Mouse (Mus musculus): ENCODE data around the gene Gm39653.
"Not testable (repeated sequence)": the region's sequence is repeated elsewhere in the genome, so short reads cannot be mapped to it uniquely, and the experiment has no call there.

The Gm39653 gene

DNA sequence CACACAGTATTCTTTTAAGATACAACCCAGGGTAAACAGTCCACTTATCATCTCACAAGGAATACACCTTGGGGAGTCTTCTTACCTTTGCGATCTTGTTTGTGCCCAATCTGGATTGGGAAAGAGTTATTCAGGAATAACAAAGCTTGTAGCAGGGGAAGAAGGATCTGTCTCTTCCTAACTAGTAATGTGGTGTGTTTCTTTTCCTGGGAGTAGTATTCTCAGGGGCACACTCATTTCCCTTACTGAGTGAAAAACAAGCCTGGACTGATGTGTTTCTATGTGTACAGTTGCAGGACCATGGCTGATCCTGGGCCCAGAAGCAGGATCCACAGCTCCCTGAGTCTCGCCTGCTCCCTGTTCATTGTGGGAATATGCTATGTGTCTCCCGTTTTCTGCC is at the start of gene Gm39653:
Gene Gm39653, plus strand, starts transcription at position 301 of the 400 bp plus-strand sequence.
- in situ Hi-C loops (cut with MboI), result no loop called here

DNA sequence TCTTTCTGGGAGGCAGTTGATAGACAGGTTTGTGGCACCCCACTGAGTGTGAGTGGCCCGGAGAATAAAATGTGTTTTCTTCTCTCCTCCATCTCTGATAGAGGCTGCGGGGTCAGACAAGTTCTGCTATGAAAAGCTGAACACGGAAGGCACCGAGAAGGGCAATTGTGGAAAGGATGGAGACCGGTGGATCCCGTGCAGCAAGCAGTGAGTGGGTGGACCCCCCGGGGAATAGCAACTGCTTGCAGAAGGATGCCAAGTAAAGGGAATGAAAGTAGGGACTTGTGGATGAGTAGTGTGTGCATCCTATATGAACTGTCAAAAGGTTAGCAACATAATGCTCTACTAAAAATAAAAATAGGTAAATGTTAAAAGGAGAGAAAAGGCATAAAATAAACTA is 49.3 kb upstream of the Gm39653 start:
- in situ Hi-C loops (cut with MboI), result no loop called here

- in situ Hi-C loops (cut with MboI), result no loop called here
These were observed 48.7 kb upstream of the Gm39653 start for GRCm38 (mm10) chr1:63567031-63567430.

DNA sequence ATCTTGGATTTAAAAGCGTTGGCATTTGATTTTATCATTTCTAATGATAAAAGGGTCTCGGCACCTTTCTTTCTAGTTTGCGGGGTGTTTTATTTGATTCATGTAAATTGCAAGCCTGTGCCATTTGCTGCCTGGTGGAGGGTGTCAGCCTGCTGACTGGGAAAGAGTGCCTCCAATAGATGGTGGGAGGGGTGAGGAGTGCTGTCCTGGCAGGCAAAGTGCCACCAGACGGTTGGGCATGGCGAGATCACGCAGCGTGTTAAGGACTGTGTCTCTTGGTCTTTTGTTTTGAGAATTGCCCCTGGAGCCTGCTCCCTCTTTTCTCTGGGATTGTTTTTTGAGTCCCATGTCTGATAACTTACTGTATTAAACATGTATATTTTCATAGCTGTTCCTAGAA is 43.5 kb upstream of the Gm39653 start:
- in situ Hi-C loops (cut with MboI), result no loop called here

GRCm38 (mm10) chr1:63573432-63573831 is 42.3 kb upstream of the Gm39653 start:
- in situ Hi-C loops (cut with MboI), result no loop called here

DNA sequence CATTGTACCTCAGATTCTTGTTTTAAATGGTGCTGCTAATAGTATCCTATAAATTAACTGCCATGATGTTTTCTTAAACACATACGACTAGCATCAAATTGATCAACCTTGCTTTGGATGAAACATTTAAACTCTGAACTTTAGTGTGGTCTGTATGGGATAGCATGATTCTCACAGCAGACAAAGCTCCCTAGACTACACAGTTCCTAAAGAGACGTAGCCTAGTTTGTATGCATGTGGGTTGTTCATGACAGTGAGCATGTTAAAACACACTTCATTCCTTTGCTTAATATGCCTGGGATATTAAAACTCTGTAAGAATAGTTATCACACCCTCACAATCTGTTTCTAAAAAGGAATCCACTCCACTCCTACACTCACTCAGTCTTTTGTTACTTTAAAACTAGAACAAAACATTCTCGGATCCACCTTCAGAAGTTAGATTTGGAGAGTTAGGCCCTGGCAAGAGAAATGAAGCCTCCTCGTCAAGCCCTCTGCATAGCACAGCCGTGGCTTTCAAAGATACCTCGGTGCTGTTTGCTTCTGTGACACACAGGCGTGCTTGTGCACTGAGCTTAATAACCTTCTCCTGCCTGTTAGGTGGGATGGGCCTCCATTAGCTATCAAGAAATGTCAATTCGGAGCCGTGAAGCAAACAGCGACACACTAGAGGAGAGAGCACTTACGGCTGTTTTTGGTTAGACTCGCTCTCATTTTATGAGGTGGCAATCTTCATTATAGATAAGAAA is 41.7 kb upstream of the Gm39653 start:
- in situ Hi-C loops (cut with MboI), result no loop called here

DNA sequence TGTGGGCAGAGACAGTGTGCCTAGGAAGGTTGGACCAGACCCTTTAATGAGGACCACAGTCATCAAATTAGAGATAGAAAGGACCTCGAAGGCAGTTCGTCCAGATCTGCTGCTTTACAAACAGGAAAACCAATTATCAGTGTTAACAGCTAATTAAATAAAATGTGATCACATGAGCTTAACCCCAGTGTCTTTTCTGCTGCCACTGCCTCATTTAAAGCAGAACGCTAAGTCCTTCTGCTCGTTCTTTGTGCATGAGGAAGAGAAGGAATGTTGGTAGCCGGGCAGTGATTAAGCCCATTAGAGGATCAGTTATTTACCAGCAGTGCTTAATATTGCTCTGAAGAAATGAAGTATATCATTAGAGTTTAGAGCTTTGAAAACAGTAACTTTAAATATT is 39.0 kb upstream of the Gm39653 start:
- in situ Hi-C loops (cut with MboI), result no loop called here

GRCm38 (mm10) chr1:63579153-63579552 is 36.6 kb upstream of the Gm39653 start:
- in situ Hi-C loops (cut with MboI), result no loop called here

DNA sequence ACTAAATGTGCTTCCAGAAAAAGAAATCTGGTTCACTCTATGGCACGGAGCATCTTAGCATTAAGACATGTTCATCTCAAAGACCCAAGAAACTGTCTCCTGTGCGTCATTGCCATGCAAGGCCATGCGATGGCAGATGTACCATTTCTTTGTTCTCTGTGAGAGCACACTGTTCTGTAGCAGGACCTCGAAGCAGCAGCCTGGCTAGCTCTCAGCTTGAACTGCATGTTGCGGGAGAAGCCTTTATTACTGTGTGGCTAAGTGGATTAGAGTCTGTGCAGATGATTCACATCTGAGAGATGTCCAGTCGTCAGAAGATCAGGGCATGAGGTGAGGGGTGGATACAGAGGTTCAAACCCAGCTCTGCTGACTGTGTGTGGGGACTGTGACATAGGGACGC is 28.9 kb upstream of the Gm39653 start:
- in situ Hi-C loops (cut with MboI), result no loop called here

DNA sequence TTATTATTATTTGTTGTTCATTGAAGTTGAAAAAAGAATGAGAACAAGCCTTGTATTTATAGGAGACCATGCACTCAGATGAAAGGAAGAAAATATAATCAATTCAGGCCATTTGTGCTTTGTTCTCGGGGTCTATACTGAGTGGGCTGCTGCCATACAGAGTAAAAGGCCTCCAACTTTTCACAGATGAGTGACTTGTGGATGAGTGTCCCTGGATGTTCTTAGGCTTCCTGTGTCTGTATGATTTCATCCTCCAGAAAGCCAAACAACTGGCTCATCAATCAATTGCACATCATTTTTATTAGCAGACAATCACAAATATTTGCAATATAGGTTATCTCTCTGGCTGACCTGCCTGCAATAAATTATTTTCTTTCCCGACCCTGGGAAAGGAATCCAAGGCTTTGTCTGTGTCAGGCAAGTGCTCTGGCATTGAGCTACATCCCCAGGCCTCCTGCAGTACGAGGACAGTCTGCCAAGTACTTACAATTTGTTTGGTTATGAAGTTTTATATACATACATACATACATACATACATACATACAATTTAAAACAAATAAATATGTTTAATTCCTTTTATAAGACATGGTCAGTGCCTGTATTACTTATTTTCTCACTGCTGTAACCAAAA is 11.8 kb upstream of the Gm39653 start:
- in situ Hi-C loops (cut with MboI), result no loop called here

GRCm38 (mm10) chr1:63609613-63610012 is 6.2 kb upstream of the Gm39653 start:
- in situ Hi-C loops (cut with MboI), result no loop called here

DNA sequence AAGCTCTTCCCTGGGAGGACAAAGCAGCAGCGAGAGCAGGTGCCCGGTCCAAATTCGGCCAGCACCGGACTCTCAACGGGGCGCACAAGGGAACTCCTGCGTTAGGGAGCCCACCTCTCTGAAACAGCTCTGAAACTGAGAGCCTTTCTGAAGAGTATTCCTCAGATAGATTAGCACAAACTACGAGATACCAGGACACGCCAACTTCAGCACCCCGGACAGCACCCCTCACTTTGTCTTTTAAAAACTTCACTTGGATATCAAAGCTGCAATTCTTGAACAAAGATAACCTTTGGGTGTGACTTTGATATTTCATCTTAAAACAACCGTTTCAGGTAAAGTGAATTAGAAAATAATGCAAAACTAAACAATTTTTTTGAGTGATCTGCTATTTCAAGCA is 1.2 kb upstream of the Gm39653 start:
- in situ Hi-C loops (cut with MboI), result no loop called here

GRCm38 (mm10) chr1:63628211-63628610 is 12.4 kb downstream of the Gm39653 start:
- in situ Hi-C loops (cut with MboI), result no loop called here

DNA sequence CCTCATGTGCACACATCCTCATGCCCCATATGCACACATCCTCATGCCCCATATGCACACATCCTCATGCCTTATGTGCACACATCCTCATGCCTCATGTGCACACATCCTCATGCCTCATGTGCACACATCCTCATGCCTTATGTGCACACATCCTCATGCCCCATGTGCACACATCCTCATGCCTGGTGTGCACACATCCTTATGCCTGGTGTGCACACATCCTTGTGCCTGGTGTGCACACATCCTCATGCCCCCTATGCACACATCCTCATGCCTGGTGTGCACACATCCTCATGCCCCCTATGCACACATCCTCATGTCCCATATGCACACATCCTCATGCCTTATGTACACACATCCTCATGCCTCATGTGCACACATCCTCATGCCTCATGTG is 14.6 kb downstream of the Gm39653 start:
- in situ Hi-C loops (cut with MboI), result not testable (repeated sequence)

- in situ Hi-C loops (cut with MboI), result no loop called here
These were observed 24.2 kb downstream of the Gm39653 start for GRCm38 (mm10) chr1:63639921-63640320.

DNA sequence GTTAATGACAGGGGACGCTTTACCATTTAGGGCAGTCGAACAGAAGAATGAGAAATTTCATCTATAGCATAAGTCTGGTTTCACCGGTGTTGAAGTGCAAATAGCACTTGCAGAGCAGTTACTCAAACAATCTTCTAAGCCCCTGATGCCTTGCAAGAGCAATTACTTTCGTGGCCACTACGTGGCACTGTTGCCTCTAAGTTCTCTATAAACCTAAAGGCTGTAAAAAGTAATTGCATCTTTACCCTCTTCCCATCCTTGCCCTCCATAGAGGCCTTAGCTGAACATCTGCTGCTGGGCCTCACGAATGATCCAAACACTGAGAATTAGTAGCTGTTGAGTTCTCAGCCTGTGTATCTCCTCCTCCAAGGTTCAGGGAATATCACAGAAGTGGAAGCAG is 42.2 kb downstream of the Gm39653 start:
- in situ Hi-C loops (cut with MboI), result loop anchor here (25.0 kb wide), 2 partner anchors 1054 to 1329 kb away; no protein-coding TSS in a partner anchor

DNA sequence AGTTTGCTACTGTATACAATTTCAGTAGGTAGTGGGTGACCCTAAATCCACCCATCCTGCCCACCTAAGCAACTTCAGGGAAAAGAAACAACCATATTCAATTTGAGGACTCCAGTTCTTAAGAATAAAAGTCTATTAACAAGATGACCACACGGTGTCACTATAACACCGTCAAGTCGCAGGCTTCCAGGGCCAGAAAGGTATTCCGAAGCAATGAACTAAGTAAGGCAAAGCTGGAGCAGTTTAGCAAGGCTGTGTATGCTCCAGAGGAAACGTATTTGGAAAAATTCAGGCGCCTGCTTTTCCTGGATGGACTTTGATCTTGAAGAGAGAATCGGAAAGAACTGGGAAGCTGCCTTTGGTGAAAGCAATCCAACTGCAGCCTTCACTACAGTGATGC is 43.8 kb downstream of the Gm39653 start:
- in situ Hi-C loops (cut with MboI), result loop anchor here (25.0 kb wide), 2 partner anchors 1053 to 1328 kb away; no protein-coding TSS in a partner anchor

DNA sequence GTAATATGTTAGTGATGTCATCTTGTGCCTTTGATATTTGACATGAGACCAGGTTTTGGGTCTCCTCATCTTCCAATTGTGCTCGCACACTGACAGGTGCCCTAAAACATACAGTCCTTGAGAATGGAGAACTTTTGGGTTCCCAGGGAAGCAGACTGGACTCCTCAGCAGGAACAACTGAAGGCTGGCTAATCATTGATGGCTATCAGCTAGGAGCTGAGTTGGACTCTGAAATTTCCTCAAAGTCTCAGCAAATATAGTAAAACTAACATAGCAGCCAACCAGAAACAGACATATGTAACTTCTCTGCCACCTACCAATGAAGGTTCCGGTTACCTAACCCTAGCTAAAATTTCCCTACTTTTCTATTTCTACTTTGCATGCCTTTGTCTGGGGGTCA is 50.3 kb downstream of the Gm39653 start:
- in situ Hi-C loops (cut with MboI), result loop anchor here (25.0 kb wide), 2 partner anchors 1046 to 1321 kb away; no protein-coding TSS in a partner anchor

- in situ Hi-C loops (cut with MboI), result loop anchor here (25.0 kb wide), 2 partner anchors 1045 to 1320 kb away; no protein-coding TSS in a partner anchor
These were observed 51.6 kb downstream of the Gm39653 start for GRCm38 (mm10) chr1:63667201-63667948.

- in situ Hi-C loops (cut with MboI), result loop anchor here (25.0 kb wide), 2 partner anchors 1044 to 1319 kb away; no protein-coding TSS in a partner anchor
These were observed 52.4 kb downstream of the Gm39653 start for GRCm38 (mm10) chr1:63667949-63668851.

- in situ Hi-C loops (cut with MboI), result loop anchor here (25.0 kb wide), 2 partner anchors 1043 to 1318 kb away; no protein-coding TSS in a partner anchor
These were observed 53.0 kb downstream of the Gm39653 start for GRCm38 (mm10) chr1:63668852-63669160.

Measured in mature B cell (primary cell).